Mouse (Mus musculus) liver, embryonic 13.5 days (tissue): ENCODE results near the gene Siah3. TPM values are rescaled to one million over a fixed set of nuclear protein-coding genes. Genes with fewer than 3 reads are reported as not detected.

ENCODE experiments used
- ATAC-seq: fragments of 200-750 bp; cut with Nextera tagmentation; 2 replicates; pipeline ENCODE4 v1.8.0; 2017; ENCODE audit warnings: low read depth, mild to moderate bottlenecking, moderate number of reproducible peaks, moderate library complexity
- DNase-seq: peaks from one replicate; pipeline ENCODE4 v3.0.0; 2022
- H3K27ac ChIP-seq: fragments of 300-500 bp; sonication (generic); 2 replicates; pipeline ENCODE4 v1.5.1; 2015; ENCODE audit warnings: moderate library complexity, mild to moderate bottlenecking, inconsistent platforms
- H3K27me3 ChIP-seq: fragments of 300-500 bp; sonication (generic); 2 replicates; pipeline ENCODE4 v1.6.1; 2015; ENCODE audit warnings: mild to moderate bottlenecking, inconsistent platforms
- H3K36me3 ChIP-seq: fragments of 300-500 bp; sonication (generic); 2 replicates; pipeline ENCODE4 v1.6.1; 2015; ENCODE audit warnings: mild to moderate bottlenecking, inconsistent platforms
- H3K4me1 ChIP-seq: fragments of 300-500 bp; sonication (generic); replicated peaks from 2 replicates; pipeline ENCODE4 v1.6.1; 2015; ENCODE audit warnings: inconsistent platforms
- H3K4me2 ChIP-seq: fragments of 300-500 bp; sonication (generic); 2 replicates; pipeline ENCODE4 v1.6.1; 2015; ENCODE audit warnings: inconsistent platforms, mild to moderate bottlenecking, moderate library complexity
- H3K4me3 ChIP-seq: fragments of 300-500 bp; sonication (generic); replicated peaks from 2 replicates; pipeline ENCODE4 v1.5.1; 2015; ENCODE audit warnings: mild to moderate bottlenecking, inconsistent platforms
- H3K9ac ChIP-seq: fragments of 300-500 bp; sonication (generic); 2 replicates; pipeline ENCODE4 v1.6.1; 2015; ENCODE audit warnings: mild to moderate bottlenecking, inconsistent platforms
- H3K9me3 ChIP-seq: fragments of 300-500 bp; sonication (generic); replicated peaks from 2 replicates; pipeline ENCODE4 v1.6.1; 2016; ENCODE audit warnings: inconsistent platforms
- WGBS: fragments of 180-500 bp; shearing (Covaris S2); methylation state at CpG from one replicate; pipeline ENCODE4 v1.1.7; 2015; ENCODE audit not compliant: insufficient replicate concordance; 5-methylcytosine and 5-hydroxymethylcytosine counted together
- polyA plus RNA-seq: library from polyadenylated mRNA; unstranded; fragments of >200 nt; fragmentation: Nextera tagmentation; extraction: Ambion mirVana; gene quantifications from 2 replicates; pipeline ENCODE4 v1.2.1, GENCODE M21; 2015

Siah3 gene
- polyA plus RNA-seq, 1 experiment from 2014 or later: 0.06 TPM

- DNase-seq: no peak
- Histone ChIP-seq H3K4me2 (no peak overlapping the region), H3K27ac (no peak overlapping the region), H3K9ac (no peak overlapping the region), H3K36me3 (no peaks in the 10 kb centered on the region), H3K4me3 (no peak overlapping the region), H3K27me3 (no peaks in the 10 kb centered on the region), H3K9me3 (no peaks in the 10 kb centered on the region), H3K4me1 (0 out of 2 replicates have a peak, but pooled peaks cover 2% of the 10 kb centered on the region)
- no peak for ATAC-seq
- WGBS: 53% methylated on average over 4 of the region's 4 CpGs
Observed at GRCm38 (mm10) chr14:75468941-75469340, 13.2 kb downstream of the Siah3 start.

GRCm38 (mm10) chr14:75473061-75473930 is 17.5 kb downstream of the Siah3 start:
- ATAC-seq (no peak), DNase-seq (no peak)
- 70% methylated on average over 9 of the region's 9 CpGs for WGBS
- Histone ChIP-seq H3K36me3 (no peaks in the 10 kb centered on the region), H3K4me1 (0 out of 2 replicates have a peak, but pooled peaks cover 2% of the 10 kb centered on the region), H3K27ac (no peak overlapping the region), H3K27me3 (no peaks in the 10 kb centered on the region), H3K9ac (no peak overlapping the region), H3K4me3 (no peak overlapping the region), H3K9me3 (no peaks in the 10 kb centered on the region), H3K4me2 (no peak overlapping the region)

- Histone ChIP-seq H3K36me3 (no peaks in the 10 kb centered on the region), H3K27me3 (no peaks in the 10 kb centered on the region), H3K9me3 (no peaks in the 10 kb centered on the region), H3K4me3 (no peak overlapping the region), H3K4me1 (0 out of 2 replicates have a peak, but pooled peaks cover 7% of the 10 kb centered on the region), H3K27ac (no peak overlapping the region), H3K9ac (no peak overlapping the region), H3K4me2 (no peak overlapping the region)
- DNase-seq: no peak
- ATAC-seq: no peak
- WGBS: 95% methylated on average over 2 of the region's 2 CpGs
Observed at GRCm38 (mm10) chr14:75475887-75476286, 20.1 kb downstream of the Siah3 start.

- 64% methylated on average over 15 of the region's 15 CpGs for WGBS
- no peaks in the 10 kb centered on the region for H3K9me3 ChIP-seq
- DNase-seq (no peak), ATAC-seq (no peak)
- 0 out of 2 replicates have a peak, but pooled peaks cover 5% of the 10 kb centered on the region for H3K4me1 ChIP-seq
- H3K4me2 ChIP-seq: no peak overlapping the region
- H3K36me3 ChIP-seq: no peaks in the 10 kb centered on the region
- no peak overlapping the region for H3K27ac ChIP-seq
- H3K9ac ChIP-seq: no peak overlapping the region
- H3K27me3 ChIP-seq: 0 out of 2 replicates have a peak, but pooled peaks cover 3% of the 10 kb centered on the region
- no peak overlapping the region for H3K4me3 ChIP-seq
Observed at GRCm38 (mm10) chr14:75482231-75483175, 26.7 kb downstream of the Siah3 start.

- ATAC-seq: no peak
- H3K4me1 ChIP-seq: 0 out of 2 replicates have a peak, but pooled peaks cover 5% of the 10 kb centered on the region
Observed at GRCm38 (mm10) chr14:75483176-75483546, 27.4 kb downstream of the Siah3 start.

GRCm38 (mm10) chr14:75487932-75488331 is 32.1 kb downstream of the Siah3 start:
- no peak for DNase-seq
- H3K4me1 ChIP-seq: no peaks in the 10 kb centered on the region
- no peak overlapping the region for H3K4me3 ChIP-seq
- 70% methylated on average over 7 of the region's 7 CpGs for WGBS
- no peak overlapping the region for H3K27ac ChIP-seq
- no peaks in the 10 kb centered on the region for H3K9me3 ChIP-seq
- H3K36me3 ChIP-seq: no peaks in the 10 kb centered on the region
- no peak overlapping the region for H3K9ac ChIP-seq
- no peaks in the 10 kb centered on the region for H3K27me3 ChIP-seq
- no peak overlapping the region for H3K4me2 ChIP-seq
- ATAC-seq: no peak

More at GRCm38 (mm10) chr14:75483176-75483546, 27.4 kb downstream of the Siah3 start:
- Histone ChIP-seq H3K9me3 (no peaks in the 10 kb centered on the region), H3K4me3 (no peak overlapping the region), H3K36me3 (no peaks in the 10 kb centered on the region), H3K9ac (no peak overlapping the region), H3K27me3 (0 out of 2 replicates have a peak, but pooled peaks cover 3% of the 10 kb centered on the region), H3K27ac (no peak overlapping the region), H3K4me2 (no peak overlapping the region)
- 65% methylated on average over 6 of the region's 6 CpGs for WGBS
- no peak for DNase-seq

- ATAC-seq (no peak), DNase-seq (no peak)
- no peak overlapping the region for H3K9ac ChIP-seq
- no peaks in the 10 kb centered on the region for H3K27me3 ChIP-seq
- no peak overlapping the region for H3K4me2 ChIP-seq
- no peaks in the 10 kb centered on the region for H3K9me3 ChIP-seq
- WGBS: 68% methylated on average over 14 of the region's 14 CpGs
- H3K36me3 ChIP-seq: no peaks in the 10 kb centered on the region
- H3K4me1 ChIP-seq: no peaks in the 10 kb centered on the region
- no peak overlapping the region for H3K27ac ChIP-seq
- no peak overlapping the region for H3K4me3 ChIP-seq
Observed at GRCm38 (mm10) chr14:75493555-75494194, 37.9 kb downstream of the Siah3 start.

- no peak overlapping the region for H3K4me2 ChIP-seq
- no peak overlapping the region for H3K9ac ChIP-seq
- H3K27me3 ChIP-seq: no peaks in the 10 kb centered on the region
- no peaks in the 10 kb centered on the region for H3K9me3 ChIP-seq
- DNase-seq: no peak
- no peaks in the 10 kb centered on the region for H3K4me1 ChIP-seq
- H3K36me3 ChIP-seq: no peaks in the 10 kb centered on the region
- no peak overlapping the region for H3K27ac ChIP-seq
- no peak for ATAC-seq
- no peak overlapping the region for H3K4me3 ChIP-seq
- WGBS: 65% methylated on average over 6 of the region's 6 CpGs
Observed at GRCm38 (mm10) chr14:75494926-75495325, 39.1 kb downstream of the Siah3 start.

GRCm38 (mm10) chr14:75501501-75501990 is 45.8 kb downstream of the Siah3 start:
- no peak overlapping the region for H3K27ac ChIP-seq
- no peaks in the 10 kb centered on the region for H3K9me3 ChIP-seq
- no peaks in the 10 kb centered on the region for H3K27me3 ChIP-seq
- ATAC-seq: no peak
- no peak overlapping the region for H3K9ac ChIP-seq
- no peak for DNase-seq
- no peak overlapping the region for H3K4me2 ChIP-seq
- no peaks in the 10 kb centered on the region for H3K4me1 ChIP-seq
- 57% methylated on average over 3 of the region's 3 CpGs for WGBS
- no peaks in the 10 kb centered on the region for H3K36me3 ChIP-seq
- H3K4me3 ChIP-seq: no peak overlapping the region

- H3K4me2 ChIP-seq: no peak overlapping the region
- no peak overlapping the region for H3K27ac ChIP-seq
- H3K9me3 ChIP-seq: no peaks in the 10 kb centered on the region
- no peak overlapping the region for H3K9ac ChIP-seq
- no peak for ATAC-seq
- no peaks in the 10 kb centered on the region for H3K36me3 ChIP-seq
- H3K27me3 ChIP-seq: no peaks in the 10 kb centered on the region
- no peak overlapping the region for H3K4me3 ChIP-seq
- 62% methylated on average over 8 of the region's 8 CpGs for WGBS
- no peak for DNase-seq
- no peaks in the 10 kb centered on the region for H3K4me1 ChIP-seq
Observed at GRCm38 (mm10) chr14:75502446-75502845, 46.7 kb downstream of the Siah3 start.

- Histone ChIP-seq H3K4me2 (no peak overlapping the region), H3K4me1 (no peaks in the 10 kb centered on the region), H3K27ac (no peak overlapping the region), H3K36me3 (no peaks in the 10 kb centered on the region), H3K27me3 (no peaks in the 10 kb centered on the region), H3K9me3 (no peaks in the 10 kb centered on the region), H3K9ac (no peak overlapping the region), H3K4me3 (no peak overlapping the region)
- ATAC-seq: no peak
- WGBS: 27% methylated on average over 2 of the region's 2 CpGs
- DNase-seq: no peak
Observed at GRCm38 (mm10) chr14:75504255-75504654, 48.5 kb downstream of the Siah3 start.
